Mouse (Mus musculus): ENCODE measurements at regions not wholly inside any gene's neighbourhood (a gene's known extent, or its start where the extent isn't known, plus 50 kb on each side); places are given as distances from the start of the nearest gene placed in this dataset.

GRCm38 (mm10) chr8:34614987-34615386 is 503.4 kb upstream of the Gm10131 start:
- TF ChIP-seq POLR2A (IDR thresholded peaks at IDR 0.05; ENCODE audit: extremely low read depth, insufficient read depth, low read length) = no peak
- no peak for TF ChIP-seq CTCF (IDR thresholded peaks at IDR 0.05; ENCODE audit: low read depth, low read length)
